Mouse (Mus musculus) bone marrow, adult 2 months (tissue): ENCODE results near the gene Ddi2.

Experiments used
- CTCF ChIP-seq: fragments of 200-500 bp; IDR thresholded peaks from 2 replicates; pipeline ENCODE4 v1.5.1; 2011; ENCODE audit warnings: low read length, control low read depth; ENCODE audit not compliant: control insufficient read depth, insufficient read depth
- POLR2A ChIP-seq: fragments of 200-500 bp; IDR thresholded peaks from 2 replicates; pipeline ENCODE4 v1.6.1; 2011; ENCODE audit warnings: low read depth, mild to moderate bottlenecking, control low read depth, low read length, borderline replicate concordance; ENCODE audit not compliant: control insufficient read depth

DNA sequence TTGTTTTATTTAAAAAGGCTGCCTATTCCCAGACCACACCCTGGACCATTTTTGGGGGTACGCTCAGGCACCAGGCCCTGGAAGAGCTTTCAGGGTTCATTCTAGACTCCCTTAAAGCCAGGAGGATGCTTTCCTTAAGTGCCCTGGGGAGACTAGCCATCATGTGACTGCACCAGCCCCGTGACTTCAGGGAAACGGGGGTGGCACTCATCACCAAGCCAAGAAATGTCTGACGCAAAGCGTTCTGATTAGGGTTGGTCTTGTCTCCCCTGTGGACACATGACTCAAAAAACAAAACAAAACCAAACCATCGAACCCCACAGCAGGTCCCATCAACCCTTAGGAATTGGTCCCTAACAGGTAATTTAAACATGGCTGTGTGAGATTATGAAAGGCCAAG lies 71.9 kb downstream of the Ddi2 start:
- TF ChIP-seq CTCF (no peak), POLR2A (no peak)
